Mouse (Mus musculus): ENCODE data around the gene Gpr180.

- TF ChIP-seq CTCF (IDR thresholded peaks at IDR 0.05; ENCODE audit: low read depth, low read length) (no peak), POLR2A (IDR thresholded peaks at IDR 0.05; ENCODE audit: extremely low read depth, insufficient read depth, low read length) (no peak)
These were observed 63.8 kb downstream of the Gpr180 start for GRCm38 (mm10) chr14:118200731-118201130.

All from liver, adult 2 months (tissue).